Mouse (Mus musculus) effector memory CD4-positive, alpha-beta T cell, adult 5 months (primary cell): ENCODE data around the gene Atp6v1b1. TPM values are rescaled to one million over a fixed set of nuclear protein-coding genes. Genes with fewer than 3 reads are reported as not detected.

Source experiments
- polyA plus RNA-seq: library from polyadenylated mRNA; unstranded; fragments of 100-300 nt; shearing (Covaris generic); gene quantifications from one replicate; pipeline ENCODE4 v1.2.1, GENCODE M21; 2017

Atp6v1b1 gene
- polyA plus RNA-seq = 0.47 TPM

DNA sequence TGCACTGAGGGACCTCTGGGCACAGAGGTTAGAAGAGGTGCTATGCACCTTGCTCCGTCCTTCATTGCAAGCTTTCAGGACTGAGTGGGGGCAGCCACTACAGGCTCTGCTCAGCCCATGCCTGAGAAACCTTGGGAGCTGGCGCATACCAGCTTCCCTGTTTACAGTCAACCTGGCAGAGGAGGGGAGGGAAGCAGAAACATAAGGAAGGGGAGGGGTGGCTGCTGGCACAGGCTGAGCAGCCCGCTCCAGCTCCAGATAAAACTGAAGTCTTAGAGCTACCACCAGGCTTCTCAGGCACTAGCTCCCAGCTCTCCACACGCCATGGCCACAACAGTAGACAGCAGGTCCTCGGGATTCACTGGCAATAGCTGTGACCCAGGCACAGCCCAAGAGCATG, at the start of gene Atp6v1b1:
TSS of gene Atp6v1b1 (plus strand) at position 230 of the 400 bp plus-strand sequence.

DNA sequence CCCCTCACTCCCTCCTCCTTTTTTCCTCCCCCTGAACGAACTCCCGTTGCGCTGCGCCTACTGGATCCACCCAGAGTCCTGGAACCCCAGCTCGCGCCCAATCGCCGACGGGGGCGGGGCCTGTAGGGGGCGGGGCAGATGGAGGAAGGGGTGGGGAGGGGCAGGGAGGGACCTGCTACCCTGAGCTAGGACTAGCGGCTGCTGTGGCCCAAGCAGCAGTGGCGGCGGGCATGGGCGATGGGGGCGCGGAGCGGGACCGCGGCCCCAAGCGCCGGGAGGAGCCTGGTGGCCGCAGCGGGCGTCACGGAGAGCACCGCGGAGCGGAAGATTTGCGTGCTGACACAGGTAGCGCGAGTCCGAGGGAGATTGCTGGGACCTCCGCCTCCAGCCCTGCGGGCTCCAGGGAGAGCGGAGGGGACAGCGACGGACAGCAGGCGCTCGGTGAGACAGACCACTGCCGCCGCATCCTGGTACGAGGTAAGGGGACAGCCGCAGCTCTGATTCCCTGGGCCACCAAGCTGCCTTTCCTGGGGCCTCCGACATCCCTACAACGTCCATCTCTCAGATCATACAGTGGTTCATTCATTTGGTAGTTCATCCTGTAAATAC, 31.6 kb upstream of the Atp6v1b1 start, which contains the start of gene Vax2:
TSS of gene Vax2 (plus strand) at position 198 of the 609 bp plus-strand sequence.

DNA sequence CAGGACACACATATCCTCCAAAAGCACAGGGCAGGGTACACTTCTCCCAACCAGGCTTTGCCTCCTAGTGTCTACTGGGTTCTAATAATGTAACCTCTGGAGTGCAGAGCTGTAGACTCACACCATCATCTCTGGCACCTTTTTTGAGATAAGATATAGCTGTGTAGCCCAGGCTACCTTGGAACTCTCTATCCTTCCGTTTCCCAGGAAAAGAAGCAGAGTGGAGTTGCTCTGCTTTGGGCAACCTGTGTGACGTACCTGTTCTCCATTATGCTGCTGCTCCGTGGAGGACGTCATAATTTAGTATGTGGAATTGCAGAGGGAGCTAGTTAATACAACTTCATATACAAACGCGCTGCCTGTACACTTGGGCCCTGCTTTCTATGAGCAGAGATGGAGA, 19.6 kb downstream of the Atp6v1b1 start, which contains the start of gene Ankrd53:
TSS of gene Ankrd53 (plus strand) at position 301 of the 400 bp plus-strand sequence.

DNA sequence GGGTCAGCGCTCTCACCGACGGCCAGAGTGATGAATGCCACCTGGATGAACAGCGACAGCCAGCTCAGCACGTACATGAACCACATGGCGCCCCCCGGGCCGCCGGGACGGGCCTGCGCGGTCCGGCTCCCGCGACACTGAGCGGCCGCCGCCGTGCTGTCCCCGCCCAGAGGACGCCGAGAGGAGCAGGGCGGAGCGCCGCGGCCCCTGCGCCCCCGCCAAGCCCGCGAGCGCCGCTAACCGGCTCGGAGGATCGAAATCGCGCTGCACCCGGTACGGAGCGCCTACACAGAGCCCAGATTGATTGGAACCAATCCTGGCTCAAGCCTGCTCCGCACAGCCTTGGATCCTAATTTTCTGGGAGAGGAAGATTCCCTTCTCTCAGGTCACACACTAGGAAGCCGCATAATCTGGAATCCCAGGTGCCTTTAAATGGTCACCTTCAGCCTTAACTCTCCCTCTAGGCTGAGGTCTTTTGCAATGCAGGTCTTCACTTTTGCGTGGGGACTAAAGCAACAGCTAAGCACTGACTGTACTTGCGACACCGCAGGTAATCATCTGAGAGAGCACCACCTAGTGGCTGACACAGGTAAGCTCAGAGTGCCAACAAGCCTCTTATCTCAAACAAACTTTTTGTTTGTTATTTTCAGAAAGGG, 33.0 kb downstream of the Atp6v1b1 start, which contains the start of gene Tex261:
TSS of gene Tex261 (minus strand) at position 176 of the 656 bp plus-strand sequence.

DNA sequence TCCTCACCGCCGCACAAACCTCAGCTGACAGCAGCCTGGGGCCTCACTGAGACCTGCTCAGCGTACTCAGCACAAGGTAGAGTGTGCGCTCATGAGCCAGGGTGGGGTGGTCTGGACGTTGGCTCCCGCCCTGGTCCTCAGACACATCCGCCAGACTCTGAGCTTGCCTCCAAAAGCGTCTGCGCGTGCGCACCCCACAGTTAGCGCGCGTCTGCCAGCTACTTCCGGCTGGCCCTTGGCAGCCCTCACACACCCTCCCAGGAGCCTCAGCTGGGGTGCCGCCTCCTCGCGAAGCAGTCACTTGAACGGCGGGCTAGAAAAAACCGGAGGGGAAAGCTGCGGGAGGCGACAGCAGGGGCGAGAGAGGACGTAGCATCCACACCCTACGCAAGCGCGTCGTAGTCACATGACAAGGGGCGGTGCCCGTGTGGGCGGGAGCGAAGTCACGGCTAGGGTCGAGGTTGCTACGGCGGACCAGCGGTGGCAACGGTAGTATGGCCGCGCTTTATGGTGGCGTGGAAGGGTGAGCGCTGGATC, 52.0 kb downstream of the Atp6v1b1 start, which contains the start of gene Nagk:
TSS of gene Nagk (plus strand) at position 223 of the 537 bp plus-strand sequence.

Other genes with a start within 250 kb of the Atp6v1b1 start
- gene Dguok, start 236.0 kb upstream of the Atp6v1b1 start, polyA plus RNA-seq = 83.1 TPM
- gene Actg2, start 206.7 kb upstream of the Atp6v1b1 start, polyA plus RNA-seq = 0.55 TPM
- 23.2 TPM for gene Stambp, start 170.3 kb upstream of the Atp6v1b1 start, polyA plus RNA-seq
- gene Clec4f, start 86.8 kb upstream of the Atp6v1b1 start, polyA plus RNA-seq = not detected
- gene Cd207, start 65.1 kb upstream of the Atp6v1b1 start, polyA plus RNA-seq = not detected
- gene Vax2, start 31.7 kb upstream of the Atp6v1b1 start, polyA plus RNA-seq = 4.3 TPM
- gene Ankrd53, start 19.7 kb downstream of the Atp6v1b1 start, polyA plus RNA-seq = not detected
- gene Tex261, start 32.8 kb downstream of the Atp6v1b1 start, polyA plus RNA-seq = 64.6 TPM
- gene Nagk, start 52.0 kb downstream of the Atp6v1b1 start, polyA plus RNA-seq = 12.7 TPM
- 61.9 TPM for gene Paip2b, start 88.8 kb downstream of the Atp6v1b1 start, polyA plus RNA-seq
- gene Zfp638, start 124.1 kb downstream of the Atp6v1b1 start, polyA plus RNA-seq = 86.7 TPM